8 mouse cellular contexts compared by ENCODE assay signal in genomic region chr1:92909068-92909467, GRCm38 (mm10). TPM values are rescaled to one million over a fixed set of nuclear protein-coding genes. Genes with fewer than 3 reads are reported as not detected.
A peak's percentile ranks its signal among the peaks of the same experiment; 100 is the strongest.
DNase-seq lines count a peak whose midpoint lies in the region; ATAC-seq and TF ChIP-seq lines count a peak whose summit lies in the region.

No protein-coding gene starts in this region.

- ATAC-seq in stomach, postnatal 0 days (ENCODE audit: low FRiP score, low TSS enrichment): no peak

- peak; percentile 1 for DNase-seq in gastrocnemius, postnatal 10 days
- DNase-seq in gastrocnemius, postnatal 4 days (ENCODE audit: low spot score in 2 of 2): no peak
- DNase-seq in lung, postnatal 36 days: peak; percentile 39
- DNase-seq in lung, adult 18-20 months: no peak
- DNase-seq in brain, embryonic 14.5 days (ENCODE audit: low read depth): peak; percentile 53
- DNase-seq in stomach, postnatal 0 days (ENCODE audit: low spot score): no peak
- no peak for DNase-seq in ovary, adult 18-20 months (ENCODE audit: low spot score)
- DNase-seq in gastrocnemius, adult 8-10 months (ENCODE audit: low spot score in 2 of 2): no peak

- no peak overlapping the region for H3K9ac ChIP-seq in stomach, postnatal 0 days (ENCODE audit: low read length)

- H3K4me2 ChIP-seq in stomach, postnatal 0 days (replicated peaks; ENCODE audit: low read depth): no peak overlapping the region

- H3K36me3 ChIP-seq in stomach, postnatal 0 days (ENCODE audit: control insufficient read depth, insufficient read depth, low read length): no peaks in the 10 kb centered on the region

- TF ChIP-seq CTCF in brain, embryonic 14.5 days (IDR thresholded peaks at IDR 0.05; ENCODE audit: borderline replicate concordance, extremely low read depth, insufficient read depth, insufficient read length): peak; percentile 52; the same call in 1 of the 2 replicates
- TF ChIP-seq CTCF in stomach, postnatal 0 days (IDR thresholded peaks at IDR 0.05; ENCODE audit: low read depth): peak; percentile 60

- H3K27me3 ChIP-seq in stomach, postnatal 0 days (ENCODE audit: control insufficient read depth, insufficient read depth, low read length): no peaks in the 10 kb centered on the region

- no peak overlapping the region for H3K4me3 ChIP-seq in stomach, postnatal 0 days (ENCODE audit: low read depth, low read length)

- no peak overlapping the region for H3K27ac ChIP-seq in stomach, postnatal 0 days (replicated peaks)

- no peak for TF ChIP-seq EP300 in stomach, postnatal 0 days (optimal IDR thresholded peaks at IDR 0.05)

- peaks cover 12% of the 10 kb centered on the region for H3K4me1 ChIP-seq in stomach, postnatal 0 days (replicated peaks; ENCODE audit: control insufficient read depth, insufficient read depth)

- WGBS in stomach, postnatal 0 days: 68% methylated on average over 4 of the region's 4 CpGs

- no peaks in the 10 kb centered on the region for H3K9me3 ChIP-seq in stomach, postnatal 0 days (ENCODE audit: control insufficient read depth, low read length)

- no peak for TF ChIP-seq POLR2A in brain, embryonic 14.5 days (IDR thresholded peaks at IDR 0.05; ENCODE audit: borderline replicate concordance, extremely low read depth, insufficient read depth, insufficient read length, poor library complexity, severe bottlenecking)

RNA-seq across cellular contexts. Expression of gene Rnpepl1, which starts 1.5 kb away (rescaled TPM):
- total RNA-seq in gastrocnemius, postnatal 10 days (2021): 10 to 100 TPM; 61.4 to 62.3 TPM
- 10 to 100 TPM; 63.6 to 65.5 TPM for total RNA-seq in gastrocnemius, postnatal 4 days (2021)
- polyA plus RNA-seq in brain, embryonic 14.5 days (2012; rRNA removed): 49.0 and 55.7 TPM in 2 replicates
- polyA plus RNA-seq in stomach, postnatal 0 days (2015; fragmentation: Nextera tagmentation; extraction: Ambion mirVana): 36.7 and 42.7 TPM in 2 replicates
- 10 to 100 TPM; 62.6 to 75.8 (median 72.8) TPM for total RNA-seq in gastrocnemius, adult 8-10 months (2022)

RNA-seq across cellular contexts. Expression of gene Dusp28, which starts 2.3 kb away (rescaled TPM):
- total RNA-seq in gastrocnemius, postnatal 10 days (2021): 10 to 100 TPM; 21.6 to 25.5 TPM
- total RNA-seq in gastrocnemius, postnatal 4 days (2021): 10 to 100 TPM; 22.2 to 23.1 TPM
- polyA plus RNA-seq in brain, embryonic 14.5 days (2012; rRNA removed): 18.6 and 23.1 TPM in 2 replicates
- 16.0 and 17.5 TPM in 2 replicates for polyA plus RNA-seq in stomach, postnatal 0 days (2015; fragmentation: Nextera tagmentation; extraction: Ambion mirVana)
- total RNA-seq in gastrocnemius, adult 8-10 months (2022): 10 to 100 TPM; 26.2 to 30.7 (median 27.3) TPM

RNA-seq across cellular contexts. Expression of gene Ankmy1, which starts 6.4 kb away (rescaled TPM):
- under 1 TPM; 0.27 to 0.28 TPM for total RNA-seq in gastrocnemius, postnatal 10 days (2021)
- total RNA-seq in gastrocnemius, postnatal 4 days (2021): under 1 TPM; 0.52 to 0.70 TPM
- 0.20 and 0.41 TPM in 2 replicates for polyA plus RNA-seq in brain, embryonic 14.5 days (2012; rRNA removed)
- polyA plus RNA-seq in stomach, postnatal 0 days (2015; fragmentation: Nextera tagmentation; extraction: Ambion mirVana): 0.06 and 0.16 TPM in 2 replicates
- under 1 TPM in 1 of 4 experiments, not detected in 3; 0.17 TPM for total RNA-seq in gastrocnemius, adult 8-10 months (2022)

RNA-seq across cellular contexts. Expression of gene Capn10, which starts 25.1 kb away (rescaled TPM):
- total RNA-seq in gastrocnemius, postnatal 10 days (2021): 1 to 10 TPM; 5.5 to 7.9 TPM
- 10 to 100 TPM; 12.6 to 13.8 TPM for total RNA-seq in gastrocnemius, postnatal 4 days (2021)
- 64.1 and 73.4 TPM in 2 replicates for polyA plus RNA-seq in brain, embryonic 14.5 days (2012; rRNA removed)
- polyA plus RNA-seq in stomach, postnatal 0 days (2015; fragmentation: Nextera tagmentation; extraction: Ambion mirVana): 21.2 and 23.3 TPM in 2 replicates
- total RNA-seq in gastrocnemius, adult 8-10 months (2022): 1 to 10 TPM; 4.4 to 6.1 (median 5.0) TPM

RNA-seq across cellular contexts. Expression of gene Gpr35, which starts 41.6 kb away (rescaled TPM):
- under 1 TPM; 0.12 to 0.56 TPM for total RNA-seq in gastrocnemius, postnatal 10 days (2021)
- under 1 TPM; 0.13 to 0.66 TPM for total RNA-seq in gastrocnemius, postnatal 4 days (2021)
- 0.37 and 0.64 TPM in 2 replicates for polyA plus RNA-seq in brain, embryonic 14.5 days (2012; rRNA removed)
- polyA plus RNA-seq in stomach, postnatal 0 days (2015; fragmentation: Nextera tagmentation; extraction: Ambion mirVana): 3.7 and 4.1 TPM in 2 replicates
- under 1 TPM in 2 of 4 experiments, not detected in 2; 0.13 to 0.29 TPM for total RNA-seq in gastrocnemius, adult 8-10 months (2022)

Comparison
In these comparisons a context has a peak if more than half of its experiments do, and no peak if none do; other contexts are left out.
1. DNase-seq: peak in gastrocnemius, postnatal 10 days (single experiment), lung, postnatal 36 days (single experiment) and brain, embryonic 14.5 days (single experiment); none in gastrocnemius, postnatal 4 days (0 of 2), lung, adult 18-20 months (0 of 2), stomach, postnatal 0 days (single experiment), ovary, adult 18-20 months (single experiment) and gastrocnemius, adult 8-10 months (0 of 2).